9 mouse cellular contexts compared by ENCODE assay signal in genomic region chr5:27793923-27794322, GRCm38 (mm10). TPM values are rescaled to one million over a fixed set of nuclear protein-coding genes. Genes with fewer than 3 reads are reported as not detected.
DNase-seq lines count a peak whose midpoint lies in the region; ATAC-seq and TF ChIP-seq lines count a peak whose summit lies in the region.
"Had no signal": no experiment of that assay in that cellular context is flagged by ENCODE, and none has a peak within 500 bp of the region (broad histone marks: within the 10 kb centered on the region; RNA-seq: fewer than 3 reads in every experiment).

No protein-coding gene starts in this region.

- H3K79me2 ChIP-seq in liver, adult 2 months (ENCODE audit: control insufficient read depth, insufficient read depth, low read length), result peaks cover 2% of the 10 kb centered on the region; the same call in 1 of the 2 replicates

- no peak overlapping the region for H3K9ac ChIP-seq in liver, adult 2 months (ENCODE audit: low read depth, low read length)
- H3K9ac ChIP-seq: hindbrain, embryonic 15.5 days had no signal

- peak; percentile 43; the same call in 1 of the 2 replicates for TF ChIP-seq CTCF in bone marrow macrophage, adult 2 months (IDR thresholded peaks at IDR 0.05; ENCODE audit: low read depth, low read length)
- peak; percentile 88 for TF ChIP-seq CTCF in liver, adult 2 months (IDR thresholded peaks at IDR 0.05; ENCODE audit: low read depth, low read length)

- WGBS in liver, adult 2 months, result 11% methylated on average over 1 of the region's 1 CpGs

- no peaks in the 10 kb centered on the region for H3K36me3 ChIP-seq in liver, adult 2 months (ENCODE audit: control insufficient read depth, insufficient read depth, low read length)
- H3K36me3 ChIP-seq: hindbrain, embryonic 15.5 days had no signal

- no peaks in the 10 kb centered on the region for H3K27me3 ChIP-seq in liver, adult 2 months (ENCODE audit: control insufficient read depth, insufficient read depth, low read length)
- H3K27me3 ChIP-seq: hindbrain, embryonic 15.5 days had no signal

- ATAC-seq in erythroid progenitor cell, adult 5-6 weeks (replicated peaks; ENCODE audit: low FRiP score, poor library complexity, severe bottlenecking), result 0 out of 2 replicates have a peak, but pooled peaks have one; percentile 36

- no peak overlapping the region for H3K27ac ChIP-seq in bone marrow macrophage, adult 2 months (ENCODE audit: insufficient read depth, low read depth, low read length)
- H3K27ac ChIP-seq in liver, adult 2 months (replicated peaks; ENCODE audit: insufficient read depth, low read depth, low read length), result no peak overlapping the region
- H3K27ac ChIP-seq: hindbrain, embryonic 15.5 days had no signal

- no peak overlapping the region for H3K4me3 ChIP-seq in bone marrow macrophage, adult 2 months (ENCODE audit: insufficient read depth, low read length)
- no peak overlapping the region for H3K4me3 ChIP-seq in liver, adult 2 months (ENCODE audit: insufficient read depth, low read depth, low read length)
- H3K4me3 ChIP-seq: hindbrain, embryonic 15.5 days had no signal

- TF ChIP-seq POLR2A in bone marrow macrophage, adult 2 months (IDR thresholded peaks at IDR 0.05; ENCODE audit: borderline replicate concordance, low read depth, low read length), result no peak
- no peak for TF ChIP-seq POLR2A in liver, adult 2 months (IDR thresholded peaks at IDR 0.05; ENCODE audit: extremely low read depth, insufficient read depth, low read length)

- peaks cover 12% of the 10 kb centered on the region for H3K4me1 ChIP-seq in bone marrow macrophage, adult 2 months (ENCODE audit: control insufficient read depth, insufficient read depth, low read length)
- H3K4me1 ChIP-seq in liver, adult 2 months (ENCODE audit: control insufficient read depth, insufficient read depth, low read length), result peaks cover 7% of the 10 kb centered on the region

- peak; percentile 66 for DNase-seq in urinary bladder, postnatal 14 days (ENCODE audit: low spot score)
- no peak for DNase-seq in urinary bladder, postnatal 10 days (ENCODE audit: low spot score)
- peak; percentile 60 to 85 for DNase-seq in kidney, adult 8-10 months
- peak; percentile 57 for DNase-seq in liver, adult 2 months (ENCODE audit: extremely low read depth, low read depth, low spot score)
- DNase-seq in retina, postnatal 7 days (ENCODE audit: low read depth, low spot score), result peak; percentile 38
- peak; percentile 54 to 59 for DNase-seq in urinary bladder, postnatal 36 days (ENCODE audit: low spot score in 2 of 2)

RNA-seq across cellular contexts. Expression of gene Paxip1, which starts 2.4 kb away (rescaled TPM):
- polyA plus RNA-seq in bone marrow macrophage, adult 2 months (2012; ENCODE audit: insufficient read depth, insufficient read length, missing spikeins), result 19.4 and 22.1 TPM in 2 replicates
- total RNA-seq in erythroid progenitor cell, adult 5-6 weeks (2015; ENCODE audit: low replicate concordance), result 58.7 and 91.8 TPM in 2 replicates
- total RNA-seq in erythroid progenitor cell, adult 5-6 weeks (2017; ENCODE audit: low replicate concordance), result 91.3 and 107 TPM in 2 replicates
- total RNA-seq in liver, adult 2 months (2014; rRNA removed), result 8.0 and 8.8 TPM in 2 replicates
- 10.6 and 12.4 TPM in 2 replicates for polyA plus RNA-seq in liver, adult 2 months (2012; rRNA removed)

RNA-seq across cellular contexts. Expression of gene Htr5a, which starts 48.0 kb away (rescaled TPM):
- not detected in 2 replicates for polyA plus RNA-seq in bone marrow macrophage, adult 2 months (2012; ENCODE audit: insufficient read depth, insufficient read length, missing spikeins)
- total RNA-seq in erythroid progenitor cell, adult 5-6 weeks (2015; ENCODE audit: low replicate concordance), result not detected in 2 replicates
- total RNA-seq in erythroid progenitor cell, adult 5-6 weeks (2017; ENCODE audit: low replicate concordance), result not detected in 2 replicates
- total RNA-seq in liver, adult 2 months (2014; rRNA removed), result not detected in 2 replicates
- not detected in 2 replicates for polyA plus RNA-seq in liver, adult 2 months (2012; rRNA removed)
